ENCODE assay signal across 9 mouse cellular contexts in genomic region chr1:133741881-133742434, GRCm38 (mm10). TPM values are rescaled to one million over a fixed set of nuclear protein-coding genes. Genes with fewer than 3 reads are reported as not detected.
DNase-seq lines count a peak whose midpoint lies in the region; ATAC-seq and TF ChIP-seq lines count a peak whose summit lies in the region.
"Had no signal": no experiment of that assay in that cellular context is flagged by ENCODE, and none has a peak within 500 bp of the region (broad histone marks: within the 10 kb centered on the region; RNA-seq: fewer than 3 reads in every experiment).

No protein-coding gene starts in this region.

- DNase-seq in gastrocnemius, adult 18-20 months (ENCODE audit: low spot score): peak; percentile 20
- no peak for DNase-seq in gastrocnemius, postnatal 14 days
- peak; percentile 87 for DNase-seq in ES-CJ7 (ENCODE audit: low read depth, low spot score)
- DNase-seq in kidney, postnatal 10 days: peak; percentile 34
- no peak for DNase-seq in B cell, adult 2 months
- no peak for DNase-seq in right cerebral cortex, adult 18-20 months
- no peak for DNase-seq in midbrain, postnatal 0 days (ENCODE audit: low spot score)
- DNase-seq: thymus, postnatal 4 days had no signal

- no peaks in the 10 kb centered on the region for H3K27me3 ChIP-seq in embryonic facial prominence, embryonic 13.5 days
- no peaks in the 10 kb centered on the region for H3K27me3 ChIP-seq in midbrain, postnatal 0 days (ENCODE audit: insufficient read depth, low read length)

- TF ChIP-seq CTCF in midbrain, postnatal 0 days (IDR thresholded peaks at IDR 0.05): no peak

- WGBS in embryonic facial prominence, embryonic 13.5 days: 18% methylated on average over 11 of the region's 11 CpGs
- whole genome bisulfite sequencing in midbrain, postnatal 0 days: 48% methylated on average over 11 of the region's 11 CpGs

- no peak overlapping the region for H3K4me3 ChIP-seq in embryonic facial prominence, embryonic 13.5 days
- no peak overlapping the region for H3K4me3 ChIP-seq in midbrain, postnatal 0 days (ENCODE audit: low read depth, low read length)

- H3K4me2 ChIP-seq in embryonic facial prominence, embryonic 13.5 days: peak overlapping the region; percentile 26
- no peak overlapping the region for H3K4me2 ChIP-seq in midbrain, postnatal 0 days (ENCODE audit: low read depth, low read length, poor library complexity, severe bottlenecking)

- peak overlapping the region; percentile 41; the same call in 1 of the 2 replicates for H3K9ac ChIP-seq in embryonic facial prominence, embryonic 13.5 days
- no peak overlapping the region for H3K9ac ChIP-seq in midbrain, postnatal 0 days (replicated peaks; ENCODE audit: low read length, poor library complexity, severe bottlenecking)

- H3K4me1 ChIP-seq in embryonic facial prominence, embryonic 13.5 days: peaks cover 62% of the 10 kb centered on the region
- peaks cover 7% of the 10 kb centered on the region; the same call in 1 of the 2 replicates for H3K4me1 ChIP-seq in midbrain, postnatal 0 days (ENCODE audit: insufficient read depth, low read length)

- peak overlapping the region; percentile 96 for H3K27ac ChIP-seq in embryonic facial prominence, embryonic 13.5 days
- H3K27ac ChIP-seq in midbrain, postnatal 0 days (ENCODE audit: low read depth, low read length): no peak overlapping the region

- peak; percentile 39; the same call in 1 of the 2 replicates for ATAC-seq in embryonic facial prominence, embryonic 13.5 days (ENCODE audit: insufficient number of reproducible peaks, insufficient read depth, low FRiP score, low TSS enrichment, low read depth)
- no peak for ATAC-seq in midbrain, postnatal 0 days (ENCODE audit: low FRiP score)

- no peaks in the 10 kb centered on the region for H3K9me3 ChIP-seq in embryonic facial prominence, embryonic 13.5 days
- H3K9me3 ChIP-seq in midbrain, postnatal 0 days (ENCODE audit: low read length): no peaks in the 10 kb centered on the region

- H3K36me3 ChIP-seq in embryonic facial prominence, embryonic 13.5 days: peaks cover 21% of the 10 kb centered on the region; the same call in 1 of the 2 replicates
- no peaks in the 10 kb centered on the region for H3K36me3 ChIP-seq in midbrain, postnatal 0 days (ENCODE audit: insufficient read depth, low read length)

- intact Hi-C loops in gastrocnemius, postnatal 14 days (cut with DNase I; ENCODE audit: low total_unique reads): no loop called here

RNA-seq across cellular contexts. Expression of gene Lax1, which starts 52.0 kb away (rescaled TPM):
- total RNA-seq in gastrocnemius, adult 18-20 months (2021): not detected
- total RNA-seq in gastrocnemius, postnatal 14 days (2021): under 1 TPM; 0.09 to 0.27 TPM
- polyA plus RNA-seq in embryonic facial prominence, embryonic 13.5 days (2015; fragmentation: Nextera tagmentation; extraction: Ambion mirVana): 1.2 and 1.3 TPM in 2 replicates
- total RNA-seq in midbrain, postnatal 0 days (2014; rRNA removed): 0.09 TPM in 1 of 2 replicates, not detected in the other
- 0.09 TPM in 1 of 2 replicates, not detected in the other for polyA plus RNA-seq in midbrain, postnatal 0 days (2015; fragmentation: Nextera tagmentation; extraction: Ambion mirVana)

RNA-seq across cellular contexts. Expression of gene Atp2b4, which starts 58.9 kb away (rescaled TPM):
- total RNA-seq in gastrocnemius, adult 18-20 months (2021): 10 to 100 TPM in 1 of 2 experiments, 1 to 10 TPM in 1; 7.1 to 11.6 TPM
- total RNA-seq in gastrocnemius, postnatal 14 days (2021): 10 to 100 TPM; 22.1 to 24.4 TPM
- polyA plus RNA-seq in embryonic facial prominence, embryonic 13.5 days (2015; fragmentation: Nextera tagmentation; extraction: Ambion mirVana): 25.3 and 26.1 TPM in 2 replicates
- total RNA-seq in midbrain, postnatal 0 days (2014; rRNA removed): 48.3 and 62.3 TPM in 2 replicates
- 11.3 and 12.1 TPM in 2 replicates for polyA plus RNA-seq in midbrain, postnatal 0 days (2015; fragmentation: Nextera tagmentation; extraction: Ambion mirVana)

Comparison
In these comparisons a context has a peak if more than half of its experiments do, and no peak if none do; other contexts are left out.
1. DNase-seq: peak in gastrocnemius, adult 18-20 months (single experiment), ES-CJ7 (single experiment) and kidney, postnatal 10 days (single experiment); none in gastrocnemius, postnatal 14 days (single experiment), B cell, adult 2 months (0 of 2), right cerebral cortex, adult 18-20 months (single experiment) and midbrain, postnatal 0 days (single experiment).